In genomic region chr17:8597790-8598189, GRCm38 (mm10) we compare ENCODE assay signal across 9 mouse cellular contexts. TPM values are rescaled to one million over a fixed set of nuclear protein-coding genes. Genes with fewer than 3 reads are reported as not detected.
A peak's percentile ranks its signal among the peaks of the same experiment; 100 is the strongest.
DNase-seq lines count a peak whose midpoint lies in the region; ATAC-seq and TF ChIP-seq lines count a peak whose summit lies in the region.
"Had no signal": no experiment of that assay in that cellular context is flagged by ENCODE, and none has a peak within 500 bp of the region (broad histone marks: within the 10 kb centered on the region; RNA-seq: fewer than 3 reads in every experiment).

No protein-coding gene starts in this region.

- no peak for TF ChIP-seq EP300 in heart, adult 2 months (IDR thresholded peaks at IDR 0.05; ENCODE audit: insufficient read depth, low read depth, low read length)
- no peak for TF ChIP-seq EP300 in liver, embryonic 14.5 days (IDR thresholded peaks at IDR 0.05; ENCODE audit: low read depth)

- H3K9ac ChIP-seq in heart, adult 2 months (ENCODE audit: low read depth, low read length), result no peak overlapping the region
- no peak overlapping the region for H3K9ac ChIP-seq in kidney, embryonic 16.5 days (replicated peaks; ENCODE audit: low read length)
- H3K9ac ChIP-seq in liver, embryonic 14.5 days (replicated peaks), result no peak overlapping the region

- no peak overlapping the region for H3K4me2 ChIP-seq in kidney, embryonic 16.5 days (replicated peaks; ENCODE audit: low read depth, low read length)
- H3K4me2 ChIP-seq in liver, embryonic 14.5 days (ENCODE audit: low read depth), result no peak overlapping the region

- H3K36me3 ChIP-seq in heart, adult 2 months (ENCODE audit: control insufficient read depth, insufficient read depth, low read length), result no peaks in the 10 kb centered on the region
- H3K36me3 ChIP-seq in kidney, embryonic 16.5 days (ENCODE audit: insufficient read depth, low read length), result no peaks in the 10 kb centered on the region
- H3K36me3 ChIP-seq in liver, embryonic 14.5 days (replicated peaks; ENCODE audit: control insufficient read depth, insufficient read depth, low read depth), result no peaks in the 10 kb centered on the region
- no peaks in the 10 kb centered on the region for H3K36me3 ChIP-seq in thymus, adult 2 months (ENCODE audit: control insufficient read depth, insufficient read depth, low read length)

- no peaks in the 10 kb centered on the region for H3K9me3 ChIP-seq in kidney, embryonic 16.5 days (ENCODE audit: low read length)
- H3K9me3 ChIP-seq in liver, embryonic 14.5 days (ENCODE audit: control insufficient read depth, low read length), result no peaks in the 10 kb centered on the region

- intact Hi-C loops in heart, adult 2 months (cut with DNase I), result loop anchor here (1.0 kb wide), 1 partner anchor 129 kb away; no protein-coding TSS in a partner anchor

- no peak overlapping the region for H3K4me3 ChIP-seq in heart, adult 2 months
- no peak overlapping the region for H3K4me3 ChIP-seq in kidney, embryonic 16.5 days (ENCODE audit: low read length)
- no peak overlapping the region for H3K4me3 ChIP-seq in liver, embryonic 14.5 days (ENCODE audit: insufficient read depth in 1 of 2, low read depth in 2 of 2, low read length in 2 of 2)
- H3K4me3 ChIP-seq in thymus, adult 2 months (ENCODE audit: control insufficient read depth, insufficient read depth, low read length), result no peak overlapping the region

- peak; percentile 99 for TF ChIP-seq CTCF in heart, adult 2 months (IDR thresholded peaks at IDR 0.05)
- peak; percentile 83 for TF ChIP-seq CTCF in liver, embryonic 14.5 days (IDR thresholded peaks at IDR 0.05; ENCODE audit: low read depth)
- TF ChIP-seq CTCF in thymus, adult 2 months (IDR thresholded peaks at IDR 0.05; ENCODE audit: borderline replicate concordance, control insufficient read depth, extremely low read depth, insufficient read depth, low read length, poor library complexity), result no peak

- no peaks in the 10 kb centered on the region for H3K79me2 ChIP-seq in heart, adult 2 months (replicated peaks; ENCODE audit: control insufficient read depth, insufficient read depth, low read length)

- DNase-seq in adrenal gland, adult 2 months, result peak; percentile 50
- peak; percentile 75 for DNase-seq in embryo, embryonic 11 days
- DNase-seq in heart, adult 2 months, result peak; percentile 39 to 54
- DNase-seq in liver, embryonic 14.5 days (ENCODE audit: low read depth in 3 of 3, low spot score in 3 of 3), result peak in 1 of 3 experiments; percentile 19
- DNase-seq in thymus, adult 2 months, result peak; percentile 70

- 7% methylated on average over 7 of the region's 7 CpGs for WGBS in heart, adult 2 months
- WGBS in kidney, embryonic 16.5 days, result 10% methylated on average over 7 of the region's 7 CpGs
- WGBS in liver, embryonic 14.5 days (ENCODE audit: insufficient replicate concordance), result 7% methylated on average over 7 of the region's 7 CpGs
- WGBS in thymus, adult 2 months, result 7% methylated on average over 7 of the region's 7 CpGs

- ATAC-seq in CD4-positive, CD25-positive, alpha-beta regulatory T cell, adult 4 months, result peak; percentile 76
- peak; percentile 57; the same call in 1 of the 2 replicates for ATAC-seq in kidney, embryonic 16.5 days (ENCODE audit: low FRiP score, low TSS enrichment)
- no peak for ATAC-seq in liver, embryonic 14.5 days (ENCODE audit: insufficient read depth)
- 0 out of 2 replicates have a peak, but pooled peaks have one; percentile 26 for ATAC-seq in neutrophil, adult 5-6 weeks (ENCODE audit: extremely low read depth, insufficient number of reproducible peaks, low FRiP score, poor library complexity, severe bottlenecking)

- H3K27ac ChIP-seq in heart, adult 2 months, result no peak overlapping the region
- H3K27ac ChIP-seq in kidney, embryonic 16.5 days (ENCODE audit: low read length), result no peak overlapping the region
- no peak overlapping the region for H3K27ac ChIP-seq in liver, embryonic 14.5 days
- no peak overlapping the region for H3K27ac ChIP-seq in thymus, adult 2 months (ENCODE audit: control insufficient read depth, insufficient read depth, low read length)

- no peaks in the 10 kb centered on the region for H3K27me3 ChIP-seq in heart, adult 2 months (ENCODE audit: control insufficient read depth, insufficient read depth, low read length)
- peaks cover 3% of the 10 kb centered on the region; the same call in 1 of the 2 replicates for H3K27me3 ChIP-seq in kidney, embryonic 16.5 days (ENCODE audit: insufficient read depth, low read length)
- H3K27me3 ChIP-seq in liver, embryonic 14.5 days (ENCODE audit: control insufficient read depth, insufficient read depth, low read length), result no peaks in the 10 kb centered on the region; the same call in 1 of the 2 replicates
- no peaks in the 10 kb centered on the region for H3K27me3 ChIP-seq in thymus, adult 2 months (ENCODE audit: control insufficient read depth, insufficient read depth, low read length)

- TF ChIP-seq POLR2A in heart, adult 2 months (IDR thresholded peaks at IDR 0.05; ENCODE audit: insufficient read depth, low read depth, low read length), result no peak
- no peak for TF ChIP-seq POLR2A in thymus, adult 2 months (IDR thresholded peaks at IDR 0.05; ENCODE audit: control insufficient read depth, extremely low read depth, insufficient read depth, low read length, poor library complexity)

- H3K4me1 ChIP-seq in heart, adult 2 months (ENCODE audit: control insufficient read depth, insufficient read depth, low read length), result no peaks in the 10 kb centered on the region
- H3K4me1 ChIP-seq in kidney, embryonic 16.5 days (ENCODE audit: insufficient read depth, low read length), result no peaks in the 10 kb centered on the region
- no peaks in the 10 kb centered on the region for H3K4me1 ChIP-seq in liver, embryonic 14.5 days (replicated peaks; ENCODE audit: control insufficient read depth in 2 of 2, insufficient read depth in 2 of 2, low read length in 1 of 2)
- H3K4me1 ChIP-seq in thymus, adult 2 months (replicated peaks; ENCODE audit: control insufficient read depth, insufficient read depth, low read length), result peaks cover 6% of the 10 kb centered on the region

RNA-seq across cellular contexts. Expression of gene Gm17087, which starts 31.0 kb away (rescaled TPM):
- polyA plus RNA-seq in CD4-positive, CD25-positive, alpha-beta regulatory T cell, adult 4 months (2017; shearing (Covaris generic)), result 1 to 10 TPM in 1 of 2 experiments, not detected in 1; 3.6 TPM
- total RNA-seq in adrenal gland, adult 2 months (2021), result not detected
- polyA plus RNA-seq in adrenal gland, adult 2 months (2012; rRNA removed), result not detected in 2 replicates
- not detected for total RNA-seq in heart, adult 2 months (2021)
- not detected in 2 replicates for polyA plus RNA-seq in heart, adult 2 months (2012; rRNA removed)
- not detected in 2 replicates for polyA plus RNA-seq in kidney, embryonic 16.5 days (2015; fragmentation: Nextera tagmentation; extraction: Ambion mirVana)
- polyA plus RNA-seq in liver, embryonic 14.5 days (2012; rRNA removed), result not detected in 2 replicates
- polyA plus RNA-seq in liver, embryonic 14.5 days (2014; fragmentation: Nextera tagmentation; extraction: Ambion mirVana), result not detected in 2 replicates
- not detected in 2 replicates for total RNA-seq in neutrophil, adult 5-6 weeks (2017)
- not detected in 2 replicates for polyA plus RNA-seq in thymus, adult 2 months (2012; rRNA removed)
- polyA plus RNA-seq: gonadal fat pad, adult 2 months had no signal
